Mouse (Mus musculus): Measurements from ENCODE around the gene Clasrp. TPM values are rescaled to one million over a fixed set of nuclear protein-coding genes. Genes with fewer than 3 reads are reported as not detected.
"Not testable (repeated sequence)": the region's sequence is repeated elsewhere in the genome, so short reads cannot be mapped to it uniquely, and the experiment has no call there.

Clasrp gene
- total and polyA plus RNA-seq, 3 experiments = 13.9 to 32.0 (median 14.0) TPM

- WGBS = 27% methylated on average over 35 of the region's 35 CpGs
- Histone ChIP-seq H3K79me2 (replicated peaks; ENCODE audit: control insufficient read depth, insufficient read depth, low read length) (no peaks in the 10 kb centered on the region), H3K9ac (ENCODE audit: low read depth, low read length) (0 out of 2 replicates have a peak overlapping the region, but pooled peaks have one; percentile 19), H3K4me3 (no peak overlapping the region), H3K27ac (no peak overlapping the region), H3K36me3 (ENCODE audit: control insufficient read depth, insufficient read depth, low read length) (no peaks in the 10 kb centered on the region), H3K4me1 (ENCODE audit: control insufficient read depth, insufficient read depth, low read length) (no peaks in the 10 kb centered on the region), H3K27me3 (ENCODE audit: control insufficient read depth, insufficient read depth, low read length) (no peaks in the 10 kb centered on the region)
- TF ChIP-seq CTCF (IDR thresholded peaks at IDR 0.05) = peak; percentile 96; the same call in 1 of the 2 replicates
- TF ChIP-seq POLR2A (IDR thresholded peaks at IDR 0.05; ENCODE audit: insufficient read depth, low read depth, low read length) = no peak
- 0 out of 2 replicates have a peak, but pooled peaks have one; percentile 69 for TF ChIP-seq EP300 (IDR thresholded peaks at IDR 0.05; ENCODE audit: insufficient read depth, low read depth, low read length)
- peak; percentile 63 to 67 for DNase-seq
- intact Hi-C loops (cut with DNase I) = loop anchor here (1.0 to 2.0 kb wide), 3 partner anchors 28 to 214 kb away; no protein-coding TSS in a partner anchor
These were observed 14.9 kb upstream of the Clasrp start for GRCm38 (mm10) chr7:19619004-19619801.

GRCm38 (mm10) chr7:19615036-19615577, 10.8 kb upstream of the Clasrp start:
- H3K36me3 ChIP-seq (ENCODE audit: control insufficient read depth, insufficient read depth, low read length) = no peaks in the 10 kb centered on the region
- intact Hi-C loops (cut with DNase I) = no loop called here
- no peaks in the 10 kb centered on the region for H3K4me1 ChIP-seq (ENCODE audit: control insufficient read depth, insufficient read depth, low read length)
- DNase-seq = no peak
- no peak for TF ChIP-seq CTCF (IDR thresholded peaks at IDR 0.05)
- no peak for TF ChIP-seq POLR2A (IDR thresholded peaks at IDR 0.05; ENCODE audit: insufficient read depth, low read depth, low read length)
- no peak for TF ChIP-seq EP300 (IDR thresholded peaks at IDR 0.05; ENCODE audit: insufficient read depth, low read depth, low read length)
- no peaks in the 10 kb centered on the region for H3K79me2 ChIP-seq (replicated peaks; ENCODE audit: control insufficient read depth, insufficient read depth, low read length)
- H3K27ac ChIP-seq = no peak overlapping the region
- no peak overlapping the region for H3K9ac ChIP-seq (ENCODE audit: low read depth, low read length)
- no peak overlapping the region for H3K4me3 ChIP-seq
- H3K27me3 ChIP-seq (ENCODE audit: control insufficient read depth, insufficient read depth, low read length) = no peaks in the 10 kb centered on the region
- 86% methylated on average over 12 of the region's 12 CpGs for WGBS

- Histone ChIP-seq H3K79me2 (replicated peaks; ENCODE audit: control insufficient read depth, insufficient read depth, low read length) (no peaks in the 10 kb centered on the region), H3K4me3 (no peak overlapping the region), H3K36me3 (ENCODE audit: control insufficient read depth, insufficient read depth, low read length) (no peaks in the 10 kb centered on the region), H3K27me3 (ENCODE audit: control insufficient read depth, insufficient read depth, low read length) (no peaks in the 10 kb centered on the region), H3K9ac (ENCODE audit: low read depth, low read length) (no peak overlapping the region), H3K4me1 (ENCODE audit: control insufficient read depth, insufficient read depth, low read length) (no peaks in the 10 kb centered on the region), H3K27ac (no peak overlapping the region)
- 83% methylated on average over 5 of the region's 5 CpGs for WGBS
- TF ChIP-seq POLR2A (IDR thresholded peaks at IDR 0.05; ENCODE audit: insufficient read depth, low read depth, low read length) (no peak), EP300 (IDR thresholded peaks at IDR 0.05; ENCODE audit: insufficient read depth, low read depth, low read length) (no peak), CTCF (IDR thresholded peaks at IDR 0.05) (peak; percentile 44)
- DNase-seq = no peak
- intact Hi-C loops (cut with DNase I) = loop anchor here (2.0 kb wide), 1 partner anchor 20 kb away; no protein-coding TSS in a partner anchor
These were observed 6.7 kb upstream of the Clasrp start for GRCm38 (mm10) chr7:19610969-19611368.

- WGBS = 88% methylated on average over 12 of the region's 12 CpGs
- Histone ChIP-seq H3K4me3 (no peak overlapping the region), H3K9ac (ENCODE audit: low read depth, low read length) (no peak overlapping the region), H3K79me2 (replicated peaks; ENCODE audit: control insufficient read depth, insufficient read depth, low read length) (no peaks in the 10 kb centered on the region), H3K27me3 (ENCODE audit: control insufficient read depth, insufficient read depth, low read length) (no peaks in the 10 kb centered on the region), H3K27ac (no peak overlapping the region), H3K36me3 (ENCODE audit: control insufficient read depth, insufficient read depth, low read length) (no peaks in the 10 kb centered on the region), H3K4me1 (ENCODE audit: control insufficient read depth, insufficient read depth, low read length) (no peaks in the 10 kb centered on the region)
- intact Hi-C loops (cut with DNase I) = loop anchor here (2.0 kb wide), 1 partner anchor 19 kb away; no protein-coding TSS in a partner anchor
- TF ChIP-seq EP300 (IDR thresholded peaks at IDR 0.05; ENCODE audit: insufficient read depth, low read depth, low read length) (no peak), CTCF (IDR thresholded peaks at IDR 0.05) (no peak), POLR2A (IDR thresholded peaks at IDR 0.05; ENCODE audit: insufficient read depth, low read depth, low read length) (no peak)
- no peak for DNase-seq
These were observed 5.5 kb upstream of the Clasrp start for GRCm38 (mm10) chr7:19609641-19610332.

- no peak for DNase-seq
- H3K27ac ChIP-seq = no peak overlapping the region
- H3K9ac ChIP-seq (ENCODE audit: low read depth, low read length) = no peak overlapping the region
- H3K27me3 ChIP-seq (ENCODE audit: control insufficient read depth, insufficient read depth, low read length) = no peaks in the 10 kb centered on the region
- intact Hi-C loops (cut with DNase I) = no loop called here
- no peak overlapping the region for H3K4me3 ChIP-seq
- WGBS = 71% methylated on average over 5 of the region's 5 CpGs
- H3K36me3 ChIP-seq (ENCODE audit: control insufficient read depth, insufficient read depth, low read length) = no peaks in the 10 kb centered on the region
- no peaks in the 10 kb centered on the region for H3K4me1 ChIP-seq (ENCODE audit: control insufficient read depth, insufficient read depth, low read length)
- 0 out of 2 replicates have a peak, but pooled peaks cover 2% of the 10 kb centered on the region for H3K79me2 ChIP-seq (replicated peaks; ENCODE audit: control insufficient read depth, insufficient read depth, low read length)
- no peak for TF ChIP-seq EP300 (IDR thresholded peaks at IDR 0.05; ENCODE audit: insufficient read depth, low read depth, low read length)
- no peak for TF ChIP-seq CTCF (IDR thresholded peaks at IDR 0.05)
- TF ChIP-seq POLR2A (IDR thresholded peaks at IDR 0.05; ENCODE audit: insufficient read depth, low read depth, low read length) = no peak
These were observed 3.0 kb upstream of the Clasrp start for GRCm38 (mm10) chr7:19607291-19607690.

GRCm38 (mm10) chr7:19604606-19605214, 424 bp upstream of the Clasrp start:
- WGBS = 62% methylated on average over 10 of the region's 10 CpGs
- Histone ChIP-seq H3K27ac (peak overlapping the region; percentile 88), H3K4me3 (peak overlapping the region; percentile 99)
- H3K36me3 ChIP-seq (ENCODE audit: control insufficient read depth, insufficient read depth, low read length); H3K79me2 ChIP-seq (replicated peaks; ENCODE audit: control insufficient read depth, insufficient read depth, low read length); H3K27me3 ChIP-seq (ENCODE audit: control insufficient read depth, insufficient read depth, low read length); DNase-seq; H3K4me1 ChIP-seq (ENCODE audit: control insufficient read depth, insufficient read depth, low read length); H3K9ac ChIP-seq (ENCODE audit: low read depth, low read length): not testable (repeated sequence)
- intact Hi-C loops (cut with DNase I) = loop anchor here (2.0 kb wide), 1 partner anchor 42 kb away; the partner anchor contains the start of gene Ppp1r37
